13 mouse cellular contexts compared by ENCODE assay signal in genomic region chr1:97864135-97864534, GRCm38 (mm10).
"Had no signal": no experiment of that assay in that cellular context is flagged by ENCODE, and none has a peak within 500 bp of the region (broad histone marks: within the 10 kb centered on the region; RNA-seq: fewer than 3 reads in every experiment).

No protein-coding gene starts in this region.

- ATAC-seq: lung, postnatal 0 days had no signal

- H3K9ac ChIP-seq: liver, embryonic 15.5 days; neural tube, embryonic 12.5 days had no signal

- H3K4me1 ChIP-seq: limb, embryonic 10.5 days; liver, embryonic 15.5 days had no signal

- H3K9me3 ChIP-seq: limb, embryonic 10.5 days; liver, embryonic 15.5 days; midbrain, embryonic 10.5 days; neural tube, embryonic 12.5 days had no signal

- DNase-seq: kidney, postnatal 4 days; lung, adult 2 months; lung, postnatal 36 days; thymus, postnatal 4 days had no signal

- H3K36me3 ChIP-seq: limb, embryonic 10.5 days; liver, embryonic 15.5 days; midbrain, embryonic 10.5 days; neural tube, embryonic 12.5 days had no signal

- H3K4me3 ChIP-seq: layer of hippocampus, adult 2 months; limb, embryonic 10.5 days; liver, embryonic 15.5 days; midbrain, embryonic 10.5 days; neural tube, embryonic 12.5 days had no signal

- H3K4me2 ChIP-seq: liver, embryonic 11.5 days; liver, embryonic 15.5 days; neural tube, embryonic 12.5 days had no signal

- H3K27me3 ChIP-seq: liver, embryonic 15.5 days; neural tube, embryonic 12.5 days had no signal

- H3K27ac ChIP-seq: kidney, postnatal 0 days; limb, embryonic 10.5 days; liver, embryonic 15.5 days; midbrain, embryonic 10.5 days; neural tube, embryonic 12.5 days; stomach, postnatal 0 days had no signal
